Mouse (Mus musculus) c-Kit-positive CD71-positive TER-119-positive erythroid progenitor cells, embryonic 14.5 days (primary cell): ENCODE measurements around the gene Elk4.

ENCODE experiments used
- DNase-seq: peaks from one replicate; pipeline ENCODE4 v3.0.0-alpha.2; 2013; ENCODE audit warnings: low spot score

Gene Elk4

GRCm38 (mm10) chr1:132016691-132017090, 9.3 kb downstream of the Elk4 start:
- no peak for DNase-seq

GRCm38 (mm10) chr1:132019876-132020275, 12.5 kb downstream of the Elk4 start:
- DNase-seq: no peak

- DNase-seq: no peak
Observed at GRCm38 (mm10) chr1:132022107-132022506, 14.7 kb downstream of the Elk4 start.

GRCm38 (mm10) chr1:132026925-132027646, 19.7 kb downstream of the Elk4 start:
- DNase-seq: peak; percentile 74

GRCm38 (mm10) chr1:132027978-132028377, 20.6 kb downstream of the Elk4 start:
- DNase-seq: no peak

GRCm38 (mm10) chr1:132028413-132028812, 21.0 kb downstream of the Elk4 start:
- DNase-seq: no peak

GRCm38 (mm10) chr1:132030574-132030973, 23.2 kb downstream of the Elk4 start:
- DNase-seq: no peak

- DNase-seq: no peak
Observed at GRCm38 (mm10) chr1:132032172-132032571, 24.8 kb downstream of the Elk4 start.

- DNase-seq: no peak
Observed at GRCm38 (mm10) chr1:132037746-132038145, 30.3 kb downstream of the Elk4 start.

GRCm38 (mm10) chr1:132038753-132039152, 31.3 kb downstream of the Elk4 start:
- DNase-seq: no peak

GRCm38 (mm10) chr1:132040201-132040621, 32.8 kb downstream of the Elk4 start:
- DNase-seq: no peak

GRCm38 (mm10) chr1:132043759-132044158, 36.4 kb downstream of the Elk4 start:
- DNase-seq: no peak

- peak; percentile 48 for DNase-seq
Observed at GRCm38 (mm10) chr1:132046143-132046735, 38.8 kb downstream of the Elk4 start.

GRCm38 (mm10) chr1:132051746-132052145, 44.3 kb downstream of the Elk4 start:
- DNase-seq: no peak

GRCm38 (mm10) chr1:132054387-132054786, 47.0 kb downstream of the Elk4 start:
- DNase-seq: no peak

GRCm38 (mm10) chr1:132055054-132055664, 47.8 kb downstream of the Elk4 start:
- no peak for DNase-seq

- DNase-seq: no peak
Observed at GRCm38 (mm10) chr1:132058558-132058957, 51.2 kb downstream of the Elk4 start.

- no peak for DNase-seq
Observed at GRCm38 (mm10) chr1:132060036-132060769, 52.8 kb downstream of the Elk4 start.

GRCm38 (mm10) chr1:132061750-132062541, 54.5 kb downstream of the Elk4 start:
- no peak for DNase-seq

- no peak for DNase-seq
Observed at GRCm38 (mm10) chr1:132063096-132063495, 55.7 kb downstream of the Elk4 start.

GRCm38 (mm10) chr1:132065001-132065400, 57.6 kb downstream of the Elk4 start:
- no peak for DNase-seq
